Mouse (Mus musculus) T-cell, adult 2 months (primary cell): ENCODE results near the gene Pop5.

ENCODE experiments used
- DNase-seq: peaks from one replicate; pipeline ENCODE4 v3.0.0; 2022; ENCODE audit warnings: low spot score

Gene Pop5

DNA sequence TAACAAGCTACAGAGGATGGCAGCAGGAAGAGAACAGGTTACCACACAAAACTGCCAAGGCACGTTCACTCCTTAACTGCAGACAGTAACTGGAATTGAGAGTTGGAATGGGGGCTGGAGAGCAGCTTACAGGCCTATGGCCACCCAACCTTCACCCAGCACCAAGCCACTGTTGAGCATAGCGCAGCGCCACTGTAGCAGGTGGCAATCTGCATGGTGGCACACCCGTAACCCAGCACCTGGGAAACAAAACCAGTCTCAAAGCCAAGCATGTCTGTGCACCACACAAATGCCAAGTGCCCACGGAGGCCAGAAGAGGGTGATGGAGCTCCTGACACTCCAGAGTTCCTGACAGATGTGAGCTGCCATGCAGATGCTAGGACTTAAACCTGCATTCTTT, 30.7 kb downstream of the Pop5 start:
- no peak for DNase-seq

DNA sequence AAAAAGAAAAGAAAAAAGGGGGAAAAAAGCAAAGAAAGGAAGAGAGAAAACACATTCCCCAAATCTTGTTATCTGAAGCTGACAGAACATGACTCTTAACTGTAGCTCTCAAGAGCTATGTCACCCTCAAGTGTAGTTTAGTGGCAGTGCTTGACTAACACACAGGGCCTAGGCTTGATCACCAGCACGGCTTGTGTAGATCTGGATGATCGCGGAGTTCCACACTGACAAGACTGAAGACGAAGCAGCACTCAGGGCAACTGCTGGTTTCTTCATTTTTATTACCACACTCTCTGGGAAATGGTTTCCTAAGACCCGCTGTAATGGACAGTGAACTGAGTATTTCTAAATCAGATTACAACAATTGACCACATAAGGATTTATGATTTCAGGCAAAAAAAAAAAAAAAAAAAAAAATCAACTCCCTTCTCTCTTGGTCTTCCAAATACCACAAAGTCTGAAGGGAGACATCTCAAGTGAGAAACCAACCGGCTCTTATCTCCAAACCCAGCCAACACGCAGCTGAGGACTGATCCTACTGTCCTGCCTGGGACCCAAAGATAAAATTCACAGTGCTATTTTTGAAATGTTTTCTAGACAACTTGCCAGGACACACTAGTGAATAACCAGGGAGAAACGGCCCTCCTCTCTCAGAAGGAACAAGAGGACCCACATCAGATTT, 31.3 kb downstream of the Pop5 start:
- DNase-seq = no peak

DNA sequence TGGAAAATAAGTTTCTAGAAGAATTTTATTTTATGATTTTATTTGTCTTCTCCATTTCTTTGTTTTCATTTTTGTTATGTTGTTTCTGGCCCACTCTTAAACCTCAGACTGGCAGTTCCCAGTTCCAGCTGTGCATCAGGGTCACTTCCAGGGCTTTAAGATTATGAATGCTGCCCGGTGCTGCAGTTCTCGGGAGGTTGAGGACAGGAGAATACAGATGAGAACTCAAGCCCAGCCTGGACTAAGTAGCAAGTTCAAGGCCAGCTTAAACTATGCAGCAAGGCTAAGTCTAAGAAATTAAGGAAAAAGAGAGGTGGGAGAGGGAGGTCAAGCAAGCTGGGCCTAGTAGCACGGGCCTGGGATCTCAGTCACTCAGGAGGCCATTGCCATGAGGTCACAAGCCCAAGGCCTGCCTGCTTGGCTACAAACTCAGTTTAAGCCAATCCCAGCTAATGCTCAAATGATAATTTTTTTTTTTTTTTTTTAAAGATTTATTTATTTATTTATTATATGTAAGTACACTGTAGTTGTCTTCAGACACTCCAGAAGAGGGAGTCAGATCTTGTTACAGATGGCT, 31.9 kb downstream of the Pop5 start:
- no peak for DNase-seq

- DNase-seq = no peak
These were observed 32.6 kb downstream of the Pop5 start for GRCm38 (mm10) chr5:115268266-115268665.

DNA sequence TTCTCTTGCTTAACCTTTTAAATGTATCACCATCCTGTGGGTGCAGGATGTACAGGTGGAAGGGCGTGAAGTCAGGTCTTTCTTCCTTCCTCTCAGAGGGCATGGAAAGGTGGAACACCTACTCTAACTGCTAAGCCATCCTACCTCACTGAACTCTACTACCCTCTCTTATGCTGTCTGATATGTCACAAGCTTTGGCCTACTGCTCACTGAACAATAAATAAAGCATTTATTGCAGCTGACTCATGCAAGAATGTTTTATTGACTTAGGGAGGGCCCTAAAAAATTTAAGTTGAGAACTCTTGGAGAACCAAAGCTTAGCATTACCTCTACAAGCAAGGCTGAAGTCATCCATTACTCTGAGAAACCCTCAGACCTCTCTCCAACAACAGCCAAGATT, 34.3 kb downstream of the Pop5 start:
- no peak for DNase-seq

GRCm38 (mm10) chr5:115271931-115272811, 36.5 kb downstream of the Pop5 start:
- peak; percentile 29 for DNase-seq

DNA sequence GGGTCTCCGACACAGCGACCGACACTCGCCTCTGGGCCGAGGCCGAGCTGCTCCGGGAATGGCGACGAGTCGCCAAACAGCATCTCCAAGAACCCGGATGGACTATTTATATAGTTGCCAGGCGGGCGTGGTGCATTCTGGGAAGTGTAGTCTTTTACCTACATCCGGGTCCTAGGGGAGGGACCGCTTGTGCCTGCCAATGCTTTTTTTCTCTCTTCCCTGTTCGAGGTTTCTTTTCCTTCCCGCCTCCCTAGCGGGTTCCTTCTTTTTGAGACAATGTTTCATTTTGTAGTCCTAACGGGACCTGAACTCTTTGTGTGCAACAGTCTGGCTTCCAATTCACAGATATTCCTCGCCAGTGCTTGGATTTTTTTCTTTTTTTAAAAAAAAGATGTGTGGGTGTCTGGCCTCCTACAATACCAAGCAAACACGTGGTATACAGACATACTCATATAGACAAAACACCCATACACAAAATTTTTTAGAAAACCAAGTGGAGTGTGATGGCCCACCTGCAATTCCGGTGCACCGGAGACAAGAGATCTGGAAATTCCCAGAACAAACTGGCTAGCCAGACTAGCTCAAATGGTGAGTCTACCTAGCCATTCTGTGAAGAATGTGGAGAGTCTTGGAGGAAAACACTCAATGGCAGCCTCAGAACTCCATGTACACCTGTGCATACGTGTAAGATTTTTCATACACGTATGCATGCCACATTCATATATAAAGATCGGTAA, 37.3 kb downstream of the Pop5 start, which contains the start of gene Rnf10:
Gene Rnf10, minus strand, starts transcription at position 87 of the 737 bp plus-strand sequence.
- DNase-seq = peak; percentile 95

DNA sequence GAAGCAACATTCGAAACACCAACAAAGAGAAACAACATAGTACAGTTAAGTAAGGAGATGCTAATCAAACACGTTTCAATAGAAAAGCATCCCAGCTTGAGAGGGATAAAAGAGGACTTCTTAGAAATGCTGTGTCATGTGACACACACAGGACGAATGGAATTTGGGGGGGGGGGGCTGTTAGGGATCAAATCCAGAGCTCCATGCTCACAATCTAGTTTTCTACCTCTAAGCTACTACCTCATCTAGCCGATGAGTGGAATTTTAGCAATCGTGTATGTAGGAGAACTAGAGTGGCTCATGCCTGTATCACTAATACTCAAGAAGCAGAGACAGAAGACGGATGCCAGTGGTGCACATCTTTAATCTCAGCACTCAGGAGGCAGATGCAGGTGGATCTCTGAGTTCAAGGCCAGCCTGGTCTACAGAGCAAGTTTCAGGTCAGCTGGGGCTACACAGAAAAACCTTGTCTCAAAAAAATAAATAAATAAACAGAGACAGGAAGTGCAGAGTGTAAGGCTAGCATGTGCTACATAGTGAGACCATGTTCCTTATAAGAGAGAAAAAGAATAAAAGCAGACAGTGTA, 38.0 kb downstream of the Pop5 start:
- no peak for DNase-seq

DNA sequence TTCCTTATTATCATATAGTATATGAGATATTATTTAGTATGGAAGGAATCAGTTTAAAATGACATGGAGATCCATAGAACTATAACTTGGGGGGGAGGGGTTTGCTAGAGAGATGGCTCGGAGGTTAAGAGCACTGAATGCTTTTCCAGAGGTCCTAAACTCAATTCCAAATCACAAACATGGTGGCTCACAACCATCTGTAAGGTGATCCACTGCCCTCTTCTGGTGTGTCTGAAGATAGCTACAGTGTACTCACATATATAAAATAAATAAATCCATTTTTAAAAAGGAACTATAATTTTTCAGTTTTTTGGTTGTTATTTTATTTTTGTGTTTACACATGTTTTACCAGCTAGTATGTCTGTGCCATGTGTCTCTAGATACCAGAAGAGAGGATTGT, 38.7 kb downstream of the Pop5 start:
- no peak for DNase-seq

DNA sequence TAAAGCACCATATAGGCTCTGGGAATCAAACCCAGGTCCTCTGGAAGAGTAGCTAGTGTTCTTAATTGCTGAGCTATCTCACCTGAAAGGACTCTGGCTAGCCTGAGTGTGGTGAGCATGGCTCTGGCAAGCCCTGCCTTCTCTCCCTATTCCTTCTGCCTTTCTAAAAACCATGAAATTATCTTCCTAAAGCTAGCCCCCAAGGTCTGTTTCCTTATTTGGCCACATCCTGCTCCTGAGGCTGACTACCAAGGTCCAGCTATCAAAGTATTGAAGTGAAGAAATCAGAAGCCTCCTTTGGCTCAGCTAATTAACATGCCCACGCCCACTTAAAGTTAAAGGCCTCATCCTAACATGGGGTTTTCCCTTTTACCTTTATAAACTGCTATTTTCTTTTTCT, 39.1 kb downstream of the Pop5 start:
- DNase-seq = no peak

DNA sequence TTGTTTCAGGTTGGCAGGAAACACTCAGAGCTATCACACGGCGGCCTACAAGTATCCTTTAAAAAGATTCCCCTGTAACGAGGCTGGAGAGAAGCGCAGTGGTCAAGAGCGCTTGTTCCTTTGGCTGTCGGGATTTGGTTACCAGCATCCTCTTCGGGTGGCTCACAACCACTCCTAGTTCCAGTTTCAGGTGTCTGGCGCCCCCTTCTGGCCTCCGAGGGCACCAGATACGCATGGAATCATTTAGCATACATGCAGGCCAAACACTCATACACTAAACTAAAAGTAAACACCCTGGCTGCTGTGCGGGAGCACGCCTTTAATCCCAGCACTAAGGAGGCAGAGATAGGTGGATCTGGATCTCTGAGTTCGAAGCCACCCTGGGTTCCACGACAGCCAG, 40.4 kb downstream of the Pop5 start:
- DNase-seq = peak; percentile 31

GRCm38 (mm10) chr5:115278053-115278452, 42.4 kb downstream of the Pop5 start:
- no peak for DNase-seq

GRCm38 (mm10) chr5:115278785-115279184, 43.1 kb downstream of the Pop5 start:
- no peak for DNase-seq

GRCm38 (mm10) chr5:115279226-115280049, 43.8 kb downstream of the Pop5 start, which contains the start of gene Coq5:
TSS of gene Coq5 (plus strand) at chr5:115279666.
- peak; percentile 83 for DNase-seq

GRCm38 (mm10) chr5:115280050-115280687, 44.5 kb downstream of the Pop5 start:
- peak; percentile 13 for DNase-seq

DNA sequence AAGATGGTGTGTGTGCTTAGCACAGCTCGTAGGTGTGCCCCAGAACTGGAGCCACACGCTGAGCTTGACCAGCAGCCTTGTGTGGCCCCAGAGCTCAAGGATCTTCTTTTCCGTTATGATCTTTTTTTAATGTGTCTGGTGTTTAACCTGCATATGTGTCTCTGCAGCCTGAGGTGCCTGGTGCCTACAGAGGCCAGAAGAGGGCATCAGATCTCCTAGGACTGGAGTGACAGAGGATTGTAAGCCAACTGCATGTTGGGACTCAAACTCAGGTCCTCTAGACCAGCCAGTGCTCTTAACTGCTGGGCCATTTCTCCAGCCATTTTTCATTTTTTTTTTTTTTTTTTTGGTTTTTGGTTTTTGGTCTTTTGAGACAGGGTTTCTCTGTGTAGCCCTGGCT, 49.1 kb downstream of the Pop5 start:
- DNase-seq = no peak

DNA sequence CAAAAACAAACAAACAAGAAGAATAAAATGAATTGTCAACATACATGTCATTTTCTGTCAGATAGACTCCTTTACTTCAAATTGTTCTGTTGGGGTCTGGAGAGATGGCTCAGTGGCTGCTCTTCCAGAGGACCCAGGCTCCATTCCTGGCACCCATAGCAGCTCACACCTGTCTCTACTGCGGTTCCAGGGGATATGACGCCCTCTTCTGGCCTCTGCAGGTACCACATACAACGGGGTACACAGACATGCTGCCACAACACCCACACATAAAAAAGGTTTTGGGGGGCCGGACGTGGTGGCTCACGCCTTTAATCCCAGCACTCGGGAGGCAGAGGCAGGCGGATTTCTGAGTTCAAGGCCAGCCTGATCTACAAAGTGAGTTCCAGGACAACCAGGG, 58.5 kb downstream of the Pop5 start:
- DNase-seq = peak; percentile 19
